Mouse (Mus musculus) midbrain, embryonic 16.5 days (tissue): ENCODE measurements around the gene Clcnka. TPM values are rescaled to one million over a fixed set of nuclear protein-coding genes. Genes with fewer than 3 reads are reported as not detected.

ENCODE experiments used
- ATAC-seq: fragments of 200-750 bp; cut with Nextera tagmentation; 2 replicates; pipeline ENCODE4 v1.8.0; 2017; ENCODE audit warnings: moderate TSS enrichment
- H3K27ac ChIP-seq: fragments of 300-500 bp; sonication (generic); 2 replicates; pipeline ENCODE4 v1.5.1; 2014; ENCODE audit warnings: mild to moderate bottlenecking, low read length, mixed read lengths
- H3K27me3 ChIP-seq: fragments of 300-500 bp; sonication (generic); 2 replicates; pipeline ENCODE4 v1.6.1; 2014; ENCODE audit warnings: low read depth, low read length, mixed read lengths; ENCODE audit not compliant: control insufficient read depth, insufficient read depth
- H3K36me3 ChIP-seq: fragments of 300-500 bp; sonication (generic); 2 replicates; pipeline ENCODE4 v1.6.1; 2014; ENCODE audit warnings: mild to moderate bottlenecking, low read length, moderate library complexity, mixed read lengths; ENCODE audit not compliant: control insufficient read depth, insufficient read depth
- H3K4me1 ChIP-seq: fragments of 300-500 bp; sonication (generic); 2 replicates; pipeline ENCODE4 v1.6.1; 2014; ENCODE audit warnings: mild to moderate bottlenecking, low read length, mixed read lengths; ENCODE audit not compliant: control insufficient read depth, insufficient read depth
- H3K4me2 ChIP-seq: fragments of 300-500 bp; sonication (generic); 2 replicates; pipeline ENCODE4 v1.6.1; 2014; ENCODE audit warnings: mild to moderate bottlenecking, low read length, mixed read lengths
- H3K4me3 ChIP-seq: fragments of 300-500 bp; sonication (generic); 2 replicates; pipeline ENCODE4 v1.5.1; 2014; ENCODE audit warnings: low read depth, mild to moderate bottlenecking, low read length, moderate library complexity, mixed read lengths
- H3K9ac ChIP-seq: fragments of 300-500 bp; sonication (generic); 2 replicates; pipeline ENCODE4 v1.6.1; 2014; ENCODE audit warnings: low read depth, low read length, mixed read lengths
- H3K9me3 ChIP-seq: fragments of 300-500 bp; sonication (generic); replicated peaks from 2 replicates; pipeline ENCODE4 v1.6.1; 2014; ENCODE audit warnings: mild to moderate bottlenecking, low read length, mixed read lengths; ENCODE audit not compliant: control insufficient read depth, poor library complexity, severe bottlenecking
- WGBS: fragments of 180-500 bp; shearing (Covaris S2); extraction: QIAGEN DNeasy Blood & Tissue Kit; methylation state at CpG from one replicate; pipeline ENCODE4 v1.1.7; 2014; 5-methylcytosine and 5-hydroxymethylcytosine counted together
- polyA plus RNA-seq: library from polyadenylated mRNA; unstranded; fragments of >200 nt; fragmentation: Nextera tagmentation; extraction: Ambion mirVana; gene quantifications from 2 replicates; pipeline ENCODE4 v1.2.1, GENCODE M21; 2015

The Clcnka gene
- polyA plus RNA-seq, 1 experiment from 2014 or later: 0.19 TPM

GRCm38 (mm10) chr4:141391293-141391692 lies 7.2 kb downstream of the Clcnka start:
- WGBS: 83% methylated on average over 12 of the region's 12 CpGs
- ATAC-seq: no peak
- H3K9ac ChIP-seq: no peak overlapping the region
- no peak overlapping the region for H3K27ac ChIP-seq
- H3K4me2 ChIP-seq: no peak overlapping the region
- no peak overlapping the region for H3K4me3 ChIP-seq
- H3K9me3 ChIP-seq: no peaks in the 10 kb centered on the region
- no peaks in the 10 kb centered on the region for H3K36me3 ChIP-seq
- no peaks in the 10 kb centered on the region for H3K27me3 ChIP-seq
- H3K4me1 ChIP-seq: no peaks in the 10 kb centered on the region

- WGBS: 71% methylated on average over 18 of the region's 18 CpGs
- ATAC-seq: no peak
- H3K9ac ChIP-seq: no peak overlapping the region
These were observed 9.0 kb downstream of the Clcnka start for GRCm38 (mm10) chr4:141389366-141390150.

GRCm38 (mm10) chr4:141387933-141388332 lies 10.6 kb downstream of the Clcnka start:
- no peak for ATAC-seq

More at GRCm38 (mm10) chr4:141389366-141390150, 9.0 kb downstream of the Clcnka start:
- Histone ChIP-seq H3K4me3 (no peak overlapping the region), H3K4me1 (no peaks in the 10 kb centered on the region), H3K27ac (no peak overlapping the region), H3K36me3 (no peaks in the 10 kb centered on the region), H3K27me3 (peaks cover 2% of the 10 kb centered on the region), H3K4me2 (no peak overlapping the region), H3K9me3 (no peaks in the 10 kb centered on the region)

GRCm38 (mm10) chr4:141387093-141387784 lies 11.3 kb downstream of the Clcnka start:
- Histone ChIP-seq H3K9ac (no peak overlapping the region), H3K4me2 (no peak overlapping the region), H3K9me3 (no peaks in the 10 kb centered on the region), H3K27me3 (peaks cover 23% of the 10 kb centered on the region), H3K4me1 (0 out of 2 replicates have a peak, but pooled peaks cover 2% of the 10 kb centered on the region), H3K27ac (no peak overlapping the region), H3K4me3 (no peak overlapping the region), H3K36me3 (no peaks in the 10 kb centered on the region)
- WGBS: 14% methylated on average over 5 of the region's 5 CpGs
- ATAC-seq: 0 out of 2 replicates have a peak, but pooled peaks have one; percentile 29

More at GRCm38 (mm10) chr4:141387933-141388332, 10.6 kb downstream of the Clcnka start:
- 64% methylated on average over 5 of the region's 5 CpGs for WGBS
- Histone ChIP-seq H3K36me3 (no peaks in the 10 kb centered on the region), H3K4me2 (no peak overlapping the region), H3K4me1 (no peaks in the 10 kb centered on the region), H3K27me3 (peaks cover 18% of the 10 kb centered on the region), H3K9ac (no peak overlapping the region), H3K4me3 (no peak overlapping the region), H3K9me3 (no peaks in the 10 kb centered on the region), H3K27ac (no peak overlapping the region)

GRCm38 (mm10) chr4:141386150-141386549 lies 12.4 kb downstream of the Clcnka start:
- 73% methylated on average over 7 of the region's 7 CpGs for WGBS
- Histone ChIP-seq H3K4me2 (no peak overlapping the region), H3K36me3 (0 out of 2 replicates have a peak, but pooled peaks cover 3% of the 10 kb centered on the region), H3K4me3 (no peak overlapping the region), H3K4me1 (0 out of 2 replicates have a peak, but pooled peaks cover 3% of the 10 kb centered on the region), H3K9me3 (no peaks in the 10 kb centered on the region), H3K27ac (no peak overlapping the region), H3K27me3 (peaks cover 31% of the 10 kb centered on the region), H3K9ac (no peak overlapping the region)
- no peak for ATAC-seq

GRCm38 (mm10) chr4:141385275-141385674 lies 13.2 kb downstream of the Clcnka start:
- 0 out of 2 replicates have a peak, but pooled peaks cover 3% of the 10 kb centered on the region for H3K36me3 ChIP-seq
- no peak; the same call in 1 of the 2 replicates for ATAC-seq
- H3K27ac ChIP-seq: no peak overlapping the region
- H3K9me3 ChIP-seq: no peaks in the 10 kb centered on the region
- peaks cover 31% of the 10 kb centered on the region for H3K27me3 ChIP-seq
- 0% methylated on average over 7 of the region's 7 CpGs for WGBS
- no peak overlapping the region for H3K4me2 ChIP-seq
- H3K4me3 ChIP-seq: no peak overlapping the region
- no peak overlapping the region for H3K9ac ChIP-seq
- H3K4me1 ChIP-seq: 0 out of 2 replicates have a peak, but pooled peaks cover 3% of the 10 kb centered on the region

GRCm38 (mm10) chr4:141382406-141382805 lies 16.1 kb downstream of the Clcnka start:
- H3K4me3 ChIP-seq: peak overlapping the region; percentile 25; the same call in 1 of the 2 replicates

GRCm38 (mm10) chr4:141379674-141380073 lies 18.9 kb downstream of the Clcnka start:
- Histone ChIP-seq H3K27me3 (peaks cover 31% of the 10 kb centered on the region), H3K4me1 (0 out of 2 replicates have a peak, but pooled peaks cover 3% of the 10 kb centered on the region), H3K4me3 (no peak overlapping the region), H3K36me3 (0 out of 2 replicates have a peak, but pooled peaks cover 3% of the 10 kb centered on the region), H3K4me2 (no peak overlapping the region), H3K9ac (no peak overlapping the region), H3K27ac (no peak overlapping the region), H3K9me3 (no peaks in the 10 kb centered on the region)
- WGBS: 55% methylated on average over 8 of the region's 8 CpGs
- no peak for ATAC-seq

More at GRCm38 (mm10) chr4:141382406-141382805, 16.1 kb downstream of the Clcnka start:
- H3K9me3 ChIP-seq: no peaks in the 10 kb centered on the region
- WGBS: 1% methylated on average over 24 of the region's 25 CpGs
- H3K36me3 ChIP-seq: 0 out of 2 replicates have a peak, but pooled peaks cover 3% of the 10 kb centered on the region
- H3K4me2 ChIP-seq: peak overlapping the region; percentile 49
- 0 out of 2 replicates have a peak, but pooled peaks cover 3% of the 10 kb centered on the region for H3K4me1 ChIP-seq
- no peak overlapping the region for H3K27ac ChIP-seq
- peaks cover 31% of the 10 kb centered on the region for H3K27me3 ChIP-seq
- H3K9ac ChIP-seq: peak overlapping the region; percentile 53; the same call in 1 of the 2 replicates
- ATAC-seq: no peak
